Mouse (Mus musculus) embryonic facial prominence, embryonic 12.5 days (tissue): ENCODE results near the gene Ddi2. TPM values are rescaled to one million over a fixed set of nuclear protein-coding genes. Genes with fewer than 3 reads are reported as not detected.

Experiments
- ATAC-seq: fragments of 200-750 bp; cut with Nextera tagmentation; 2 replicates; pipeline ENCODE4 v1.8.0; 2017; ENCODE audit not compliant: insufficient number of reproducible peaks, insufficient read depth, low FRiP score, low TSS enrichment
- H3K27ac ChIP-seq: fragments of 300-500 bp; sonication (generic); 2 replicates; pipeline ENCODE4 v1.5.1; 2016; ENCODE audit warnings: mild to moderate bottlenecking
- H3K27me3 ChIP-seq: fragments of 300-500 bp; sonication (generic); 2 replicates; pipeline ENCODE4 v1.6.1; 2016; ENCODE audit warnings: mild to moderate bottlenecking, moderate library complexity
- H3K36me3 ChIP-seq: fragments of 300-500 bp; sonication (generic); 2 replicates; pipeline ENCODE4 v1.6.1; 2016; ENCODE audit warnings: mild to moderate bottlenecking
- H3K4me1 ChIP-seq: fragments of 300-500 bp; sonication (generic); 2 replicates; pipeline ENCODE4 v1.6.1; 2016
- H3K4me2 ChIP-seq: fragments of 300-500 bp; sonication (generic); replicated peaks from 2 replicates; pipeline ENCODE4 v1.6.1; 2016; ENCODE audit warnings: mild to moderate bottlenecking, moderate library complexity
- H3K4me3 ChIP-seq: fragments of 300-500 bp; sonication (generic); 2 replicates; pipeline ENCODE4 v1.5.1; 2016; ENCODE audit warnings: mild to moderate bottlenecking
- H3K9ac ChIP-seq: fragments of 300-500 bp; sonication (generic); 2 replicates; pipeline ENCODE4 v1.6.1; 2016; ENCODE audit warnings: mild to moderate bottlenecking, moderate library complexity
- H3K9me3 ChIP-seq: fragments of 300-500 bp; sonication (generic); 2 replicates; pipeline ENCODE4 v1.6.1; 2016; ENCODE audit warnings: mild to moderate bottlenecking, moderate library complexity
- WGBS: fragments of 180-500 bp; shearing (Covaris S2); methylation state at CpG from one replicate; pipeline ENCODE4 v1.1.7; 2016; 5-methylcytosine and 5-hydroxymethylcytosine counted together
- polyA plus RNA-seq: library from polyadenylated mRNA; unstranded; fragments of >200 nt; fragmentation: Nextera tagmentation; extraction: Ambion mirVana; gene quantifications from 2 replicates; pipeline ENCODE4 v1.2.1, GENCODE M21; 2016

Ddi2 gene
- polyA plus RNA-seq, 1 experiment from 2014 or later = 29.5 TPM

- no peak overlapping the region for H3K4me3 ChIP-seq
- no peaks in the 10 kb centered on the region for H3K27me3 ChIP-seq
- peaks cover 94% of the 10 kb centered on the region for H3K36me3 ChIP-seq
- H3K4me2 ChIP-seq = no peak overlapping the region
- H3K9ac ChIP-seq = no peak overlapping the region
- ATAC-seq = no peak
- no peak overlapping the region for H3K27ac ChIP-seq
- 93% methylated on average over 21 of the region's 21 CpGs for WGBS
- H3K9me3 ChIP-seq = no peaks in the 10 kb centered on the region
- no peaks in the 10 kb centered on the region for H3K4me1 ChIP-seq
Measured at GRCm38 (mm10) chr4:141632111-141632873, 90.9 kb downstream of the Ddi2 start.

GRCm38 (mm10) chr4:141631250-141631649, 92.0 kb downstream of the Ddi2 start:
- Histone ChIP-seq H3K4me2 (no peak overlapping the region), H3K9ac (no peak overlapping the region), H3K4me1 (no peaks in the 10 kb centered on the region), H3K36me3 (peaks cover 90% of the 10 kb centered on the region), H3K27me3 (no peaks in the 10 kb centered on the region), H3K9me3 (no peaks in the 10 kb centered on the region), H3K27ac (no peak overlapping the region), H3K4me3 (no peak overlapping the region)
- WGBS = 93% methylated on average over 20 of the region's 20 CpGs
- ATAC-seq = no peak

- H3K27ac ChIP-seq = no peak overlapping the region
- no peak overlapping the region for H3K4me2 ChIP-seq
- no peaks in the 10 kb centered on the region for H3K4me1 ChIP-seq
- no peak overlapping the region for H3K9ac ChIP-seq
- no peak for ATAC-seq
- H3K36me3 ChIP-seq = peaks cover 94% of the 10 kb centered on the region
- H3K9me3 ChIP-seq = no peaks in the 10 kb centered on the region
- H3K27me3 ChIP-seq = no peaks in the 10 kb centered on the region
- WGBS = 93% methylated on average over 11 of the region's 11 CpGs
- no peak overlapping the region for H3K4me3 ChIP-seq
Measured at GRCm38 (mm10) chr4:141630021-141630420, 93.2 kb downstream of the Ddi2 start.

- no peaks in the 10 kb centered on the region for H3K9me3 ChIP-seq
- no peaks in the 10 kb centered on the region for H3K4me1 ChIP-seq
- no peak overlapping the region for H3K4me3 ChIP-seq
- no peak overlapping the region for H3K4me2 ChIP-seq
- ATAC-seq = no peak
- no peak overlapping the region for H3K27ac ChIP-seq
- H3K27me3 ChIP-seq = no peaks in the 10 kb centered on the region
- peaks cover 85% of the 10 kb centered on the region for H3K36me3 ChIP-seq
- WGBS = 88% methylated on average over 14 of the region's 14 CpGs
- no peak overlapping the region for H3K9ac ChIP-seq
Measured at GRCm38 (mm10) chr4:141628661-141629060, 94.6 kb downstream of the Ddi2 start.

Other genes with a start within 250 kb of the Ddi2 start
- 15.0 and 15.9 TPM in 2 replicates for gene Spen, start 184.8 kb downstream of the Ddi2 start, polyA plus RNA-seq
- 71.3 and 77.2 TPM in 2 replicates for gene Fblim1, start 117.3 kb downstream of the Ddi2 start, polyA plus RNA-seq
- gene Tmem82, start 104.8 kb downstream of the Ddi2 start, polyA plus RNA-seq = 0.54 and 0.56 TPM in 2 replicates
- gene Slc25a34, start 99.6 kb downstream of the Ddi2 start, polyA plus RNA-seq = not detected in 2 replicates
- gene Plekhm2, start 58.5 kb downstream of the Ddi2 start, polyA plus RNA-seq = 9.8 and 10.6 TPM in 2 replicates
- gene Rsc1a1, start 37.8 kb downstream of the Ddi2 start, polyA plus RNA-seq = 1.5 TPM in 1 of 2 replicates, not detected in the other
- not detected in 2 replicates for gene Agmat, start 23.3 kb upstream of the Ddi2 start, polyA plus RNA-seq
- 4.1 and 4.7 TPM in 2 replicates for gene Dnajc16, start 67.5 kb upstream of the Ddi2 start, polyA plus RNA-seq
- 18.1 and 21.9 TPM in 2 replicates for gene Casp9, start 70.2 kb upstream of the Ddi2 start, polyA plus RNA-seq
- gene Cela2a, start 102.7 kb upstream of the Ddi2 start, polyA plus RNA-seq = not detected in 2 replicates
- gene Ctrc, start 122.9 kb upstream of the Ddi2 start, polyA plus RNA-seq = not detected in 2 replicates
- 54.3 and 58.1 TPM in 2 replicates for gene Efhd2, start 151.5 kb upstream of the Ddi2 start, polyA plus RNA-seq